Mouse (Mus musculus) brain, embryonic 14.5 days (tissue): ENCODE results near the gene Glis1.

Experiments
- CTCF ChIP-seq: fragments of 200-500 bp; IDR thresholded peaks from 2 replicates; pipeline ENCODE4 v1.5.1; 2012; ENCODE audit warnings: inconsistent platforms, mild to moderate bottlenecking, moderate library complexity, borderline replicate concordance; ENCODE audit not compliant: insufficient read depth, insufficient read length; ENCODE audit errors: extremely low read depth
- POLR2A ChIP-seq: fragments of 200-500 bp; IDR thresholded peaks from 2 replicates; pipeline ENCODE4 v1.6.1; 2012; ENCODE audit warnings: mild to moderate bottlenecking, inconsistent platforms, borderline replicate concordance; ENCODE audit not compliant: poor library complexity, insufficient read depth, insufficient read length, severe bottlenecking; ENCODE audit errors: extremely low read depth

- TF ChIP-seq CTCF, result peak; percentile 81
- peak; percentile 27; the same call in 1 of the 2 replicates for TF ChIP-seq POLR2A
Observed at GRCm38 (mm10) chr4:107673638-107674321, 239.4 kb downstream of the Glis1 start.
